Mouse (Mus musculus) embryonic facial prominence, embryonic 15.5 days (tissue): Measurements from ENCODE around the gene Edaradd. TPM values are rescaled to one million over a fixed set of nuclear protein-coding genes. Genes with fewer than 3 reads are reported as not detected.

ENCODE experiments used
- polyA plus RNA-seq: library from polyadenylated mRNA; unstranded; fragments of >200 nt; fragmentation: Nextera tagmentation; extraction: Ambion mirVana; gene quantifications from 2 replicates; pipeline ENCODE4 v1.2.1, GENCODE M21; 2015

Gene Edaradd
- polyA plus RNA-seq, 1 experiment from 2014 or later = 6.5 TPM

Other genes starting within 250 kb of the Edaradd start
- 199 and 264 TPM in 2 replicates for gene Actn2, start 179.7 kb downstream of the Edaradd start, polyA plus RNA-seq
- gene Heatr1, start 125.4 kb downstream of the Edaradd start, polyA plus RNA-seq = 14.4 and 15.7 TPM in 2 replicates
- gene Lgals8, start 55.5 kb downstream of the Edaradd start, polyA plus RNA-seq = 22.5 and 28.3 TPM in 2 replicates
- 7.1 and 7.5 TPM in 2 replicates for gene Ero1lb, start 45.4 kb upstream of the Edaradd start, polyA plus RNA-seq